Mouse (Mus musculus) embryo, embryonic 10 days (tissue): ENCODE measurements around the gene Rpl3.
"Not testable (repeated sequence)": the region's sequence is repeated elsewhere in the genome, so short reads cannot be mapped to it uniquely, and the experiment has no call there.

Source experiments
- DNase-seq: peaks from one replicate; pipeline ENCODE4 v3.0.0-alpha.2; 2015; ENCODE audit warnings: low spot score

Gene Rpl3

DNA sequence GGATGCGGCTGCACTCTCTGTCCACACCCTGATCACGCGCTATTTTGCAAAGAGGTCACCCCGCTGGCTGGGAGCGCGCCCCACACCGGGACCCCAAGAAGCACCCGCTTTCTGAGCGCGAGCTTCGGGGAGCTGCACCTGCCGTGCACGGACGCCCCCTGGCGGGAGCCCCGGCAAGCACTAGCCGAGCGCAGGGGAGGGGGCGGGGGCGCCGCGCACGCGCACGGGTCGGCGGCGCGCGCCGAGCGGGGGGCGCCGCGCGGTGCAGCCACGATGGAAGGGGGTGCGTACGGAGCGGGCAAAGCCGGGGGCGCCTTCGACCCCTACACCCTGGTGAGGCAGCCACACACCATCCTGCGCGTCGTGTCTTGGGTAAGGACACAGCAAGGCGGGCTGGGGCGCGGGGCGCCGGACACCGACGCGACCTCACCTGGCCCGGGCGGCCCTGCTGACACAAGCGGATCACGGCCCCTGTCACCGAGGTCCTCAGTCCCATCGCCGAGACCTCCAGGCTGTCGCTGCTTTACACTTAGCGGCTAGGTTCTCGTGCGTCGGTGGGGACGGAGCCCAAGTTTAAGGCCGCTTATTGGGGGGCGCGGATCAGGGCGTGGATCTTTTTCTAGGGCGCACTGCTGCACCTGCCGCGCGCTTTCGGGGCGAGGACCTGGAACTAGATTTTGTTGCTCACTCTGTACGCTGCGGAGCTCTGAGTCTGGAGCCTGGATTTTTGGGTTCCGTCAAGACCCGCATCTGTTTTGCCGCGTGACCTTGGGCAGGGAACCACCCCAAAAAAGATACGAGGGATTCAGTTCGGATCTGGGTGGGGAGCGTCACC, at the start of gene Rpl3, which contains the start of gene Syngr1:
Gene Rpl3, minus strand, starts transcription at position 748 of the 835 bp plus-strand sequence.
Gene Syngr1, plus strand, starts transcription at position 214 of the 835 bp plus-strand sequence.
- peak; percentile 56 for DNase-seq

DNA sequence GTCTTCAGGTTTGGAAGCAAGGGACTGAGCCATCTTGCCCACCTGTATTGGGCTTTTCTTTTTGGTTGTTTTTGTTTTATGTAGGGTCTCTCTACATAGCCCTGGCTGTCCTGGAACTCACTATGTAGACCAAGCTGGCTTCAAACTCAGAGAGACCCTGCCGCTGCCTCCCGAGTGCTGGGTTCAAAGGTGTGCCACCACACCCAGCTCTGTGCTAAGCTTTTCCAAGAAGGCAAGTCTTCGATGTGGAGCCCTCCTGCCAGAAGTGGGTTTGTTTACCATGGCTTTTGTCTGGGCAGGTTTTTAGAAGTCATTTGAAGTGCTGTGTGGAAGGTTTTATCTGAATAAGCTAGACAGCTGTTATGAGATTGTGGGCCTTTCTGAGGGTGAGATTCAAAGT, 49.2 kb upstream of the Rpl3 start:
- DNase-seq: no peak

DNA sequence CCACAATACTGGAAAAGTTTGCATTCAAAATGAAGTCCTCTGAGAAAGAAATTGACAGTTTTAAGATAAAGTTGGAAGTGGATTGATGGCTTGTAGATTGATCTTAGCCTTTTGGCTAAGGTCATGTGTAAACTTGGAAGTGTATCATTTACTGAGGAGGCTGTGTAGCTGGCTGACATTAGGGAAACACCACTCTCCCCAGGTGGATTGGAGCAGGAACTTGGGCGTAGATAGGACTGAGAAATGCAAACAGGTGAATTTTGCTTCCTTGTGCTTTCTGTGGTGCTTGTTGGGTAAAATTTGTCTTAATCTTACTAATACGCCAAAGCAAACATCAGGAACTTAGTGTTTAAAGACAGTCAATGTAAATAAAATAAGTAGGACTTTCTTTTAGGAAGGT, 48.6 kb upstream of the Rpl3 start:
- no peak for DNase-seq

DNA sequence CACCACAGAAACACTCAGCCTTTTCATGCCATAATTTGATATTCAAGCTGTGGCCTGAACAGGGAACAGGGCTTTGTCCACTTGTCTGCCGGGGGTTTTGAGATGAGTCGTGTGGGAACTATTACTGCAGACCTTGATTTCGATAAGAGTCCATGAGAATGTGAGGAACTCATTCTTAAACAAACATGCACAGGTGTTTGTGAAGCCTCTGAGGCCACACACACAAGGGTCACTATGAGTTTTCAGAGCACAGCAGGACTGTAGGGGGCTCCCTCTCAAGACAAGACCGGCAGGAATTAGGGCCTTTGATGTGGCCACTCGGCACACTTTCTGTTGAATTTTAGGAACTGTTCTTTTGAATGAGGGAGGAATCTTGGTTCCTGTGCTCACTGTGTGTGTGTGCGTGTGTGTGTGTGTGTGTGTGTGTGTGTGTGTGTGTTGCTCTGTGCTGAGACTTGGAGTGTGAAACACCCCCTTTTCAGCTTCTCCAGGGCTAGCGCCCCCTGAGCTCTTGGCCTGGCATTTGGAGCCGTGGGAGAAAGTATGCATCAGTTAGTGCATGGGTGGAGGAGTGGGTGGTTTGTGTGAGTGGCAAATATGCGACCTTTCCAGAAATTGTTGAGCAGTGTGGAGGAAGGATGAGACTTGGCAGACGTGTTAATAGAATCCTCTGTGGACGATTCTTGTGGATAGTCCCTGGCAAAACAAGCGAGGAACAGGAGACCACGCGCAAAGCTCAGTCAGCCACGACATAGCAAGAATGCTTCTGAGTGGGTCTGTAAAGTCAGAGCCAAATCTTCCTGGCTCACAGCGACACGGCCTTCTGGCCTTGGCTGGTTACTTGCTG, 46.5 kb upstream of the Rpl3 start:
- DNase-seq: no peak

DNA sequence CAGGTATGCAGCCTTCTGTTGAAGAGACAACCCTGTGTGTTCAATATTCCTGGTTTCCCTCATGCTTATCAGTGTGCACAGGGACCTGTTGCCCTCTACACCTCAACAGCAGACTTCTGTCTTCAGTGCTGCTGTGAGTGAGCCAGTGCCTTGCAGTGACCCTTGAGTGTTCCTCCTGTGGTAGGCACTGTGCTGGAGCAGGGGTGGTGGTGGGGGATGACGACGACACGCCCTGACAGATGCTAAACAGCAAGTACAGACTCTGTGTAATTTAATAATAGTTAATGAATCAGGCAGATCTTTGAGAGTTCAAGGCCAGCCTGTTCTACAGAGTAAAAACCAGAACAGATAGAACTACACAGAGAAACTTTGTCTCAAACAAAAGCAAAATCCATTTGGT, 45.0 kb upstream of the Rpl3 start:
- DNase-seq: no peak

DNA sequence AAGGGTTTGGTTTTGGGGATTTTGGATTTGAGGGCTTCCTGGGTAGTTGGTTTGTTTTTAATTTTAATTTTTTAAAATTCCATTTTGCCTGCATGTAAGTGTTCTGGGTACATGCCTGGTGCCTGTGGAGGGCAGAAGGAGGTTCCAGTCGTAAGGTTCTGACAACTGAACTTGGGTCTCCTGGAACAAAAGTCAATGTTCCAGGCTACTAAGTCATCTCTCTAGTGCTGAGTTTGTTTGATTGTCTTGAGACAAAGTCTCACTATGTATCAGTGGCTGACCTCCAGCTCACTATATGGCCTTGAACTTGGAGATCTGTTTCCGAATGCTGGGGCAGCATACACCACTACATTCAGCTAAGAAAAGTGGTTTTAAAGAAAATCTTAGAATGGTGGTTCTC, 43.8 kb upstream of the Rpl3 start:
- DNase-seq: no peak

DNA sequence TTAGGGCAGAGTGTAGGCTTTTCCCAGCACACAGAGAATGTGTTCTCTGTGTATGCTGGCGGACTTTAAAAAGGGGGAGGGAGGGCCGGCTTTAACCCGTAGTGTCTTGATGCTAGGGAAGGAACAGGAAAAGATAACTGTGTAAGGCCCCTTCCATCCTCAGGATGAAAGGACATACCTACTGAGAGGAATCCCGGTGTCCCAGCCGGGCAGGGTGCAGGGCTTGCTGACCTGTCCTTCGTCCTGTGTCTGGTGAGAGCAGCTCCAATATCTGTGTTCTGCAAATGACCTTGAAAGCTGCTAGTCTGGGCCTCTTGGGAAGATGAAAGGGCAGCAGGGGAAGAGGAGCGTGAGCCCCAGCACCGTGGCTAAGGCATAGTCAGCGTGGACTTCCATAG, 42.8 kb upstream of the Rpl3 start:
- DNase-seq: no peak

DNA sequence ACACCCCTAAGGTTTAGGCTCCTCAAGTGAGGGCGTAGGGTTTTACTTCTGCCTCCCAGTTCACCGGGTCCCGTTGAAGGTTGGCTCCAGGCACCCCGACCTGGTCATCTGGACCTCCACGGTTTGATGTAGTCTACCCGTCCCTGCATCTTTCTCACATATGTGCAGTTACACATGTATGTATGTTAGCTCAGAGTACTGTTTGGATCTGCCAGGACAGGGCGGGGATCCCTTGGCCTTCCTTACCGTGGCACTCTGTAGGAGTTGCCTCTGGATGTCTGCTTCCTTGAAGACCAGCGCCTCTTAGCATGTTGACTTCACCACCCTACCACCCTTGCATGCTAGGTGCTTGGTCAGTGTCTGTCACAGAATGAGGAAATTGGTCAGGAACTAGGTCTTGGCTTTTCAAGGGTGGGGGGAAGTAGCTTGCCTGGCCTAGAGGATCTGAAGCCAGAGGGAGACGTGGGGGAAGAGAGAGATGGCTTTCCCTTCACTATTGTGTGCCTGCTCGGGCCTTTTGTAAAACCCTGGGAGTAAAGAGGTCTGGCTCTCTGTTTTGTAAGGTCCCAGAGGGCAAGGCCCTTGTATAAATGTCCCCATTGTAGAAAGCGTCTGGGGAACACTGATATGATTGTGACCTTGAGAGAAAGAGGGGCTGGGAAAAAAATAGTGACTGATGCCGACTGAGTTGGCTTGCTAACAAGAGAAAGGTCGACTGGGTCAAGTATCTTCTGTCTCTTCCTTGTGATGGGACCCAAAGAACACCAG, 42.2 kb upstream of the Rpl3 start:
- DNase-seq: peak; percentile 55

DNA sequence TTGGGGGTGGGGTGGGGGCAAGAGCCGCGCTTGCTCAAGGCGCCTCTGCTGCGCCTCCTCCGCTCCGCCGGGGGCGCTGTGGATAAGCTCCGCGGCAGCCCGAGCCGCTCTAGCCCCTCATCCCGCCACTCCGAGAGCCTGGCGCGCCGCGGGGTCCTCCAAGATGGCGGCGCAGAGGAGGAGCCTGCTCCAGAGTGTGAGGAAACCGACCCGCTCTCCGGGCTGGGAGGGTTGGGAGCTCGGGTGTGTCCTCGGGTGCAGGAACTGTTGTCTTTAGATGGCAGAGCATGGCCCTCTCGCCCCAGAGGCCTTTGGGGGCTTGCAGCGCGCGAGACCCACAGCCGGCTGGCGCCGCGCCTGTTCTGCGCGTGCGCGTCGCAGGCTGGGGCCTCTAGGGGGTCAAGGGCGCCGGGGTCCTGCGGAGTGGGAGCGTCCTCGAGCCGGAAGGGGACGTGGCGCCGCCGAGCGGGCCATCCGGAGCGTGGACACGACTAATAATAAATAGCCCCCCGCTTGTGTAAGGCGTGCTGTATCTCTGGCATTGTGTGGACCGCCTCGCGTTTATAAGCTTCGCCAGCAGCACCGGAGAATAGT, 41.4 kb upstream of the Rpl3 start, which contains the start of gene Tab1:
Gene Tab1, plus strand, starts transcription at position 135 of the 594 bp plus-strand sequence.
- peak; percentile 94 for DNase-seq

DNA sequence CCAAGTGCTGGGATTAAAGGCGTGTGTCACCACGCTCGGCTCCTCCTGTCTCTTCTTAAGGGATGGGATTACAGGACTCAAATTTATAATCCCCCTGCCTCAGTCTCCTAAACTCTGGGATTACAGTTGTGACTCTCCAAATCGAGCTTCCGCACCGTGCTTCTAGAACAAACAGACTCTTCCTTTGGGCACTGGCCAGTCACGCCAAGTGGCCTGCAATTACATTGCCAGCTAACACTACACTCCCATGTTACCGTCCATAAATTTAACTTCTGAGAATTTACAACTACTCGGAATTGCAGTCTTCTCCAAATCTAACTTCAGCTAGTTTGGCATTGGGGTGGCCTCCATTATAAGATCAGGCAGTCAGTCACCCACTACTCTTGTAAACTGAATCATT, 40.8 kb upstream of the Rpl3 start:
- DNase-seq: no peak

DNA sequence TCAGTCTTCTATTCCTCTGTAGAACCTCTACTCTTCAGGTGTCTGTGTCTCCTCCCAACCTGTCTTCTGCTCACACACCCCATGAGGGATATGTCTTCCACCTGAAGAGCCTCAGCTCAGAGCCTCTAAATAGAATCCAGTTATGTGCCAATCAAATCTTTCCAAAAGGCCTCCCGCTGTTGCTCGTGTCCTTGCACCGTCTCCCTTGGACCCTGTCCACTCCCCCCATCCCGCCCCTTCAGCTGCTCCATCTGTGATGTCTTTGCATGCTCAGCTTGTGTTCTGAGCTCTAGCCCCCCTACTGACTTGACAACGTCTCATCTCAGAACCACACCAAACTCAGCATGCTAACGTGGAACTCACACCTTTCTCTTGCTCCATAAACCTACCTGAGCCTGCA, 39.8 kb upstream of the Rpl3 start:
- DNase-seq: no peak

DNA sequence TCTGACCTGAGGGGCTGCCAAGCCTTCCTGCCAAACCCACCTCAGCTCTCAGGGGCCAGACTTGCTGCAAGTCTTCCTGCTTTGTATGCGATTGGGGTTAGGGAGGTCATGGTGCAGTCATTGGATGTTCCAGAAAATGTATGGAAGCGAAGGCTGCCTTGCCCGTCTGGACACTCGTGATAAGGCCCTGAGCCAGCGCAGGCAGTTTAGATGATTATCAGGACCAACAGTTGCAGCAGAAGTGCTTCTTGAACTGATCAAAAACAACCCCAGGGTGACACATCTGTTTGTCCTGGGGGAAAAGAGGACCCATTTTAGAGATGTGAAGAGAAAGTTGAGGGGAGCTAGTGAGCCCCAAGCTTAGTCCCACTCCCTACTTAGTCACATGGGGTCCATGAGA, 39.0 kb upstream of the Rpl3 start:
- no peak for DNase-seq

DNA sequence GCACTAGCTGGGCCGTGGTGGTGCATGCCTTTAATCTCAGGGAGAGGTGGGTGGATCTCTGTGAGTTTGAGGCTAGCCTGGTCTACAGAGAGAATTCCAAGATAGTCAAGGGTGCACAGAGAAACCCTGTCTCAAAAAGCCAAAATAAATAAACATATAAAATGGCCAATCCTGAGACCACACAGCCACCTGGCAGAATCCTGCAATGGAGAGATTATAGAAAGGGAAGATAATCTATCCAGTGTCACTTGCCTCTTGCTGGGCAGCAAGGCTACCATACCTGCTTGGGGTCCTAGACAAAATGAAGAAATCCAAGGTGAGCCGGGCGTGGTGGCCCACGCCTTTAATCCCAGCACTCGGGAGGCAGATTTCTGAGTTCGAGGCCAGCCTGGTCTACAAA, 38.3 kb upstream of the Rpl3 start:
- no peak for DNase-seq

DNA sequence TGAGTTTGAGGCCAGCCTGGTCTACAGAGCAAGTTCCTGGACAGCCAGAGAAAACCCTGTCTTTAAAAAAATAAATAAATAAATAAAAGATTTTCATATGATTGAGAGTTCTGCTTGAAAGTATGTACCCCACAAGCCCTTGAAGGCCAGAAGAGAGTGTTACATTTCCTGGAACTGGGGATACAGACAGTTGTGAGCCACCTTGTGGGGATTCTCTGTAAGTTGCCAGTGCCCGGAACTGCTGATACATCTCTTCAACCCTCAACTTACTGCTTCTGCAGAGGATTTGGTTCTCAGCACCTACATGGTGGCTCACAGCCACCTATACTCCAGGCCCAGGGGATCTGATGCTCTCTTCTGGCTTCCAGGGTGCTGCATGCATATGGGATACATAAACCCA, 35.5 kb upstream of the Rpl3 start:
- no peak for DNase-seq

DNA sequence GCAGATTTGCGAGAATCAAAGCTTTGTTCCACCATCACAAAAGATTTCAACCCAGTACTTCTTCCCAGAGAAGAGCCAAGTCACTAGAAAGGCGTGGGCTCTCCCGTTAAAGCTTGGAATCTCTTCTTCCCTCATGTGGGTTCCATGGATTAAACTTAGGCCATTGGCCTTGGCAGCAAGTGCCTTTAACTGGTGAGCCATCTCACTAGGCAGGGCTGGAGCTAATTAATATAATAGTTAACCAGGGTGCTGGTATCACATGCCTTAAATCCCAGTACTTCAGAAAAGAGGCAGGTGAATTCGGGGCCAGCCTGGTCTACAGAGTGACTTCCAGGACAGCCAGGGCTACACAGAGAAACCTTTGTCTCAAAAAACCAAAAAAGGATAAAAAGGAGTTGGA, 33.0 kb upstream of the Rpl3 start:
- no peak for DNase-seq

DNA sequence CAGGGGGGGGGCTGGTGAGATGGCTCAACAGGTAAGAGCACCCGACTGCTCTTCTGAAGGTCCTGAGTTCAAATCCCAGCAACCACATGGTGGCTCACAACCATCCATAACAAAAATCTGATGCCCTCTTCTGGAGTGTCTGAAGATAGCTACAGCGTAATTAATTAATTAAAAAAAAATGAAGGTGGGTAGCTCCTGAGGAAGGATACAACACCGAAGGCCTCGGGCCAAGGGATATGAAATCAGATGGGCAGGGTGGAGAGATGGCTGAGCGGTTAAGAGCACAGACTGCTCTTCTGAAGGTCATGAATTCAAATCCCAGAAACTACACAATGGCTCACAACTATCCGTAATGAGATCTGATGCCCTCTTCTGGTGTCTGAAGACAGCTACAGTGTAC, 30.8 kb upstream of the Rpl3 start:
- DNase-seq: not testable (repeated sequence)

DNA sequence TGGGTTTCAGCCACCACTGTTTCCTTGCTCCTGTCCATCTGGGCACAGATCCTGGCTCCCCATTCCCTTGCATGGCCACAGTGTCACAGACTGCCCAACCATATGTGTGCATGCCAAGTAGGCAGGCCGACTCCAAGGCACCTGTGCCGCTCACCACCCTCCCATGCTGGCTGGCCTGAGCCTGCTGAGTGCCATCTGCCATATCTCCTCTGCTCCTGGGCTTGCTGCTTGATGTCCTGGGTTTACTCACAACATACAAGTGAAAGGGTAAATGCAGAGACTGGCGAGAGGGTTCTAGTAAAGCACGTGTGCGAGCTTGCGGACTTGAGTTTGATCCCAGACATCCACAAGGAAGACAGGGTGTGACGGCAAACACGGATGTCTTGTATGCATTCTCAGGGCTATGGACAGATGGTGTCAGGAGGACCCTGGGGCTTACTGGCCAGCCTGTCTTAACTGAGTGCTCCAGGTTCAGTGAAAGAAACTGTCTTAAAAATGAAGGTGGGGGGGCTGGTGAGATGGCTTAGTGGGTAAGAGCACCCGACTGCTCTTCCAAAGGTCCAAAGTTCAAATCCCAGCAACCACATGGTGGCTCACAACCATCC, 30.2 kb upstream of the Rpl3 start:
- no peak for DNase-seq

DNA sequence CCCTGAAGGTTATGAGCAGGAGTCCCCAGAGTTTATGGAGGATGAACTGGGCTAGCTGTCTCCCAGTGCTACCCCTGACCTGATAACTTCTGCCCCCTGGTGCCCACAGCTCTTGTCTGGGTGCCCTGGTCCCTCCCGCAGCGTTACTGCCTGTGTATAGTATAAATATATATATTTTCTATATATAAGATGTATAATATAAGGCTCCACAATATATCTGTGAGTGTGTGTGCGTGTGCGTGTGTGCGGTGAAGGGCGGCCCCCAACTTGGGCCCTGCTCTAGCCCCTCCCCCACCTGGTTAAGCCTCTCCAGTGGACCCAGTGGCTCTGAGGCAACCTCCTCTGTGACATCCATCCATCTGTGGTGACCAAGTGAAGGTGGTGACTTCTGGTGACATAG, 27.4 kb upstream of the Rpl3 start:
- no peak for DNase-seq

DNA sequence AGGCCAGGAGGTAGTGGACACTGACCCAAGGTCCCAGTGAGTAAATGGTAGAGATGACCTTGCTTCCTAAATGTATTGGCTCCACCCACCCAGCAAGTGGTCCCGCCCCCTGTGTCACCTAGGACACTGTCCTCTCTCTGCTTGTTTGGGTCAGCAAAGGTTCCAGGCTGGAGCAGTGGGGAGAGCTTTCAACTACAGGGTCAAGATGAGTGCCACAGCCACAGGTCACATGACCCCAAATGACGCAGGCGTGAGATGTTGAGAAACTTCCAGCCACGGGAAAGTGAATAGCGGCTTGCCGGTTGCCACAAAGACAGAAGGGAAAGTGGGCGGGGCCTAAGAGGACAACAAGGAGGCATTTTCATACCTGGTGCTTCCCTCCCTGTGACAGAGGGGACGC, 25.5 kb upstream of the Rpl3 start:
- DNase-seq: no peak

DNA sequence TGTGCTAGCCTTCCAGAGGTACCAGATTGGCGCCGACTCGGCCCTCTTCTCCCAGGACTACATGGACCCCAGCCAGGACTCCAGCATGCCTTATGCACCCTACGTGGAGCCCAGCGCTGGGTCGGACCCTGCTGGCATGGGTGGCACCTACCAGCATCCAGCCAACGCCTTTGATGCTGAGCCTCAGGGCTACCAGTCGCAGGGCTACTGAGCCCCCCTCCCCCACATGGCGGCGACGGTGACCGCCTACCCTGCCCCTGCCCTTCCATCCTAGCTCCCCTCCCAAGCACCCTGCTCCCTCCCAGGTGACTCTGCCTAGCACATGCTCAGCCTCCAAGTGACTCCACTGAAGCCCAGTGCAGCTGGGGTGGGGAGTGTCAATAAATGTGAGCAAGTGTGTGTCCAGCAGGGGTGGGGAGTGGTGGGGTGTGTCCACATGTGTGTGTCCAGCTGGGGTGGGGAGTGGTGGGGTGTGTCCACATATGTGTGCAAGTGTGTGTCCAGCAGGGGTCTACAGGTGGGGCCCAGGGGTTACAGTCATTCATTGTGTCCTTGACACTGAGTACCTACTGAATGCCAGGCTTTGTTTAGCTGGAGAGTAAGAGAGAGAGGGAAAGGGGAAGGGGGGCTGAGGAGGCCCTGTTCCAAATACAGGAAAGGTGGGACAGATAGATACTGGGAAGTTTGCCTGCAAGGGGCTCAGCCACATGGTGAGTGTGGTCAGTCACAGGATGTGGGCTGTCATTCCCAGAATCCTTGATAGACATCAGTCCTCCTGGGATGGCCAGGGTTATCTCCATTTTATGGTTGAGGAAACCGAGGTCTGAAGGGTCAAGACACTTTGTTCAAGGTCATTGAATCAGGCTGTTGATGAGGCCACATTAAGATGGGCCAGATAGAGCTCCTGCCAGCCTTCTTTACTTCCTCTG, 24.5 kb upstream of the Rpl3 start:
- no peak for DNase-seq
